Mouse (Mus musculus) layer of hippocampus, adult 8-10 months (tissue): ENCODE data around the gene Krtap31-1. TPM values are rescaled to one million over a fixed set of nuclear protein-coding genes. Genes with fewer than 3 reads are reported as not detected.
"Not testable (repeated sequence)": the region's sequence is repeated elsewhere in the genome, so short reads cannot be mapped to it uniquely, and the experiment has no call there.

Experiments used
- DNase-seq, 2 experiments: peaks; one replicate each; pipeline ENCODE4 v3.0.0; 2022; ENCODE audit warnings: low spot score in 2 of 2
- total RNA-seq, 4 experiments: library from RNA; stranded (reverse); gene quantifications; 2 replicates each; pipeline ENCODE4 v1.2.4; 2022

Gene Krtap31-1
- not detected for total RNA-seq

DNA sequence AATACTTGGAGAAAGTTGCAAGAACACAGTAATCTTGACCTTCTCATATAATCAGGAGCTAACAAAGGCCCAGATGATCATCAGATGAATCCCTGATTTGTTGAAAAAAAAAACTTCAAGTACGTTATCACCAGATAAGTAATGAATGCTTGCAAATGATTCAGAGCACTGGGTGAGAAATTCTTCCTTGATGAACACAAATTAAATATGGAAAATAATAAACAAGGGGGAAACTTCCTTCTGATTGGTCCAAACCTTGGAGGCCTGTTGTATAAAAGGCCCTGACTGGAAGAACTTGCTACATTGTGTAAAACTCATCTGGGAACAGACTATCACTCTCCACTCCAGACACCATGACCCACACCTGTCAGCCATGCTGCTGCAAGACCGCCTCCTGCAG is at the start of gene Krtap31-1:
Gene Krtap31-1, plus strand, starts transcription at position 301 of the 400 bp plus-strand sequence.
- no peak for DNase-seq

DNA sequence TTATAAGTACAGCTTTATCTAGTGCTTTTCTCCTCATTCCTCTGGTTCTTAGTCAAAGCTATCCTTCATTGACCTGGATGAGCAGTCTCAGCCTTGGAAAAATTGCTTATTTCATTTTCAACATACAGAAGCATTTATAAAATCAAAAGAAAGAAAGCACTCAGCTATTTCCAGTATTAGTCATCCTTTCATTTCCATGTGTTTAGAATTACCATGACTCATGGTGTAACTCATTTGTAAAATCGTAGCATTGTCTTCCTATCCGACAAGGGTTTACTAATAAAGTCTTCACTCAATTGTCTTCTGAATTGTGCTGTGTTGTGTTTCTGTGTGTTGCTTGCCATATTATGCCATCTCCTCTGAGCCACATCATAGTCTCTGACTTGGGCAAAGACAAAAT is 49.0 kb upstream of the Krtap31-1 start:
- DNase-seq: no peak

GRCm38 (mm10) chr11:99864176-99864575 is 43.5 kb upstream of the Krtap31-1 start, which contains the start of gene Gm11559:
Gene Gm11559, plus strand, starts transcription at chr11:99864476.
- DNase-seq: not testable (repeated sequence)

- DNase-seq: not testable (repeated sequence)
These were observed 34.6 kb upstream of the Krtap31-1 start, which contains the start of gene Krtap9-1 for GRCm38 (mm10) chr11:99873089-99873488. Gene Krtap9-1, plus strand, starts transcription at chr11:99873389.

DNA sequence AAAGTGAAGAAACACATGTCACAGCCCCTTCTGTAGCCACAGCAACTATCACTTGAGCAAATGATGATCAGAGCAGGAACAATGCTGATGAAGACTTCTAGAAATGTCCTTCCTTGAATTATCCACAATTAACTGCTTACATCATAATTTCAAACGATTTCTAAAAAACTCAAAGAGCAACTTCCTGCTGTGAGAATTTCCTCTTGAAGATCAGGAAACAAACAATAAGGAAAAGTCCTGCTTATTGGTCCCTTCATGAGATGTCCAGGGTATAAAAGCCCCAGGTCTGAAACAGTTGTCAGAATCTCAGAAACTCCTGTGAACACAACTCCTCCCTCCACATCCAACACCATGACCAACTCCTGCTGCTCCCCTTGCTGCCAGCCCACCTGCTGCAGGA is 28.8 kb upstream of the Krtap31-1 start, which contains the start of gene Gm11567:
Gene Gm11567, plus strand, starts transcription at position 301 of the 400 bp plus-strand sequence.
- DNase-seq: not testable (repeated sequence)

DNA sequence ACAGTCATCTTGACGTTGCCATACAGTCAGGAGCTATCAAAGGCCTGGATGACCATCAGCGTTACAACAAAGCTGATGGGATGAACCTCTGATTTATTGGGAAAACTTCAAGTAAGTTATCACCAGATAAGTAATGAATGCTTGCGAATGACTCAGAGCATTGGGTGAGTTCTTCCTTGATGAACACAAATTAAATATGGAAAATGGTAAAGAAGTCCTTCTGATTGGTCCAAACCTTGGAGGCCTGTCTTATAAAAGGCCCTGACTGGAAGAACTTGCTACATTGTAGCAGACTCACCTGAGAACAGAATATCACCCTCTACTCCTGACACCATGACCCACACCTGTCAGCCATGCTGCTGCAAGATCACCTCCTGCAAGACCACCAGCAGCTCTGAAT is 6.7 kb downstream of the Krtap31-1 start, which contains the start of gene Gm11565:
Gene Gm11565, plus strand, starts transcription at position 301 of the 400 bp plus-strand sequence.
- DNase-seq: no peak

- DNase-seq: no peak
These were observed 28.3 kb downstream of the Krtap31-1 start, which contains the start of gene Krtap31-2 for GRCm38 (mm10) chr11:99935991-99936390. Gene Krtap31-2, plus strand, starts transcription at chr11:99936291.

DNA sequence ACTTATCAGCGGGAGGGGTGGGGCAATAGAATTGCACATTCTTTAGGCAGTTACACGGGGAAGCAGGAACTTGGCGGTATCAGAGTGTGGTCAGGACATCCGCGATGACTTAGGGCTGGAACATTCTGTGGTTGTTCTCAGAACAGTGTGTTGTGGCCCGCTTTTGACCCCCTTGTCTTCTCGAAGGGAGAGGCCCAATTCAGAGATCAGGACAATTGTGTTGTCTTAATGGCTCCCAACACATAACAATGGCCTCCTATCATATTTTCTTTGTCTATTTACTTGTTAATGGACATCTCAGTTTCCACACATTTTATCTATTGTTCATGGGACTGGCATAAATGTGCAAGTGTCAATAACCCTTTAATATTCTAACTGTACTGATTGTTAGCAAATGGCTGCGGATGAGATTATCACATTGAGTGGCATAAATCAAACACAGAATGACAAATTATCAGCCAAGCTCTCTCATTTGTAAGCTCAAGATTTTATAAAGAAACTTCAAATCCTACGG is 30.1 kb downstream of the Krtap31-1 start:
- no peak for DNase-seq

- no peak for DNase-seq
These were observed 40.5 kb downstream of the Krtap31-1 start, which contains the start of gene Krtap9-5 for GRCm38 (mm10) chr11:99948175-99948574. Gene Krtap9-5, plus strand, starts transcription at chr11:99948475.

Other genes with a start within 250 kb of the Krtap31-1 start
- gene Gm11563, start 249.0 kb upstream of the Krtap31-1 start, total RNA-seq: not detected
- not detected for gene Krtap4-6, start 242.0 kb upstream of the Krtap31-1 start, total RNA-seq
- not detected for gene Gm14190, start 217.2 kb upstream of the Krtap31-1 start, total RNA-seq
- gene Gm14180, start 173.6 kb upstream of the Krtap31-1 start, total RNA-seq: not detected
- not detected for gene Gm11595, start 135.0 kb upstream of the Krtap31-1 start, total RNA-seq
- gene Krtap4-8, start 127.2 kb upstream of the Krtap31-1 start, total RNA-seq: not detected
- gene Krtap4-9, start 122.7 kb upstream of the Krtap31-1 start, total RNA-seq: not detected
- gene Gm11596, start 114.5 kb upstream of the Krtap31-1 start, total RNA-seq: not detected
- not detected for gene Gm11569, start 109.0 kb upstream of the Krtap31-1 start, total RNA-seq
- not detected for gene Gm11554, start 103.5 kb upstream of the Krtap31-1 start, total RNA-seq
- not detected for gene Krtap4-13, start 98.0 kb upstream of the Krtap31-1 start, total RNA-seq
- gene Gm11564, start 92.3 kb upstream of the Krtap31-1 start, total RNA-seq: not detected
- gene 2300003K06Rik, start 69.9 kb upstream of the Krtap31-1 start, total RNA-seq: not detected
- not detected for gene Krtap4-16, start 56.3 kb upstream of the Krtap31-1 start, total RNA-seq
- not detected for gene Gm11568, start 50.0 kb upstream of the Krtap31-1 start, total RNA-seq
- not detected for gene Gm11559, start 43.4 kb upstream of the Krtap31-1 start, total RNA-seq
- gene Krtap9-1, start 34.5 kb upstream of the Krtap31-1 start, total RNA-seq: not detected
- gene Gm11567, start 28.7 kb upstream of the Krtap31-1 start, total RNA-seq: not detected
- not detected for gene Gm11565, start 6.8 kb downstream of the Krtap31-1 start, total RNA-seq
- gene Krtap31-2, start 28.4 kb downstream of the Krtap31-1 start, total RNA-seq: not detected
- not detected for gene Krtap9-5, start 40.6 kb downstream of the Krtap31-1 start, total RNA-seq
- gene Krtap29-1, start 71.1 kb downstream of the Krtap31-1 start, total RNA-seq: not detected
- gene Krtap16-1, start 78.7 kb downstream of the Krtap31-1 start, total RNA-seq: not detected
- gene Krtap17-1, start 86.1 kb downstream of the Krtap31-1 start, total RNA-seq: not detected
- not detected for gene Krt33a, start 108.3 kb downstream of the Krtap31-1 start, total RNA-seq
- not detected for gene Krt33b, start 121.9 kb downstream of the Krtap31-1 start, total RNA-seq
- not detected for gene Krt34, start 133.6 kb downstream of the Krtap31-1 start, total RNA-seq
- not detected for gene Krt31, start 142.6 kb downstream of the Krtap31-1 start, total RNA-seq
- gene Krt32, start 180.3 kb downstream of the Krtap31-1 start, total RNA-seq: not detected
- not detected for gene Krt35, start 188.3 kb downstream of the Krtap31-1 start, total RNA-seq
- not detected for gene Krt36, start 197.7 kb downstream of the Krtap31-1 start, total RNA-seq
- gene Krt13, start 213.6 kb downstream of the Krtap31-1 start, total RNA-seq: not detected
- 1 to 10 TPM in 1 of 4 experiments, under 1 TPM in 2, not detected in 1; 0.29 to 1.4 (median 0.60) TPM for gene Krt15, start 228.0 kb downstream of the Krtap31-1 start, total RNA-seq
- under 1 TPM in 3 of 4 experiments, not detected in 1; 0.22 to 0.59 (median 0.43) TPM for gene Krt19, start 240.7 kb downstream of the Krtap31-1 start, total RNA-seq